Mouse (Mus musculus) myocyte (in vitro differentiated cells): Measurements from ENCODE around the gene Gm38431.

Experiments used
- E2F4 ChIP-seq: IDR thresholded peaks from one replicate; pipeline ENCODE4 v1.6.1; 2011; ENCODE audit warnings: mild to moderate bottlenecking, control low read depth, moderate library complexity; ENCODE audit not compliant: insufficient read depth
- POLR2A ChIP-seq: IDR thresholded peaks from one replicate; pipeline ENCODE4 v1.6.1; 2011; ENCODE audit warnings: low read depth, mild to moderate bottlenecking, control low read depth, moderate library complexity; ENCODE audit not compliant: insufficient read length
- TCF12 ChIP-seq: IDR thresholded peaks from one replicate; pipeline ENCODE4 v1.6.1; 2011; ENCODE audit warnings: mild to moderate bottlenecking, control low read depth; ENCODE audit not compliant: poor library complexity, insufficient read depth, severe bottlenecking
- TCF3 ChIP-seq: IDR thresholded peaks from one replicate; pipeline ENCODE4 v1.6.1; 2011; ENCODE audit warnings: low read depth, control low read depth; ENCODE audit not compliant: insufficient read length

- no peak for TF ChIP-seq POLR2A
- TF ChIP-seq TCF12, result no peak
- TF ChIP-seq E2F4, result no peak
- no peak for TF ChIP-seq TCF3
Observed at GRCm38 (mm10) chr9:21039779-21040178, 52.0 kb downstream of the Gm38431 start.
